Comparison of ENCODE assay signal across 11 mouse cellular contexts in the genomic region with DNA sequence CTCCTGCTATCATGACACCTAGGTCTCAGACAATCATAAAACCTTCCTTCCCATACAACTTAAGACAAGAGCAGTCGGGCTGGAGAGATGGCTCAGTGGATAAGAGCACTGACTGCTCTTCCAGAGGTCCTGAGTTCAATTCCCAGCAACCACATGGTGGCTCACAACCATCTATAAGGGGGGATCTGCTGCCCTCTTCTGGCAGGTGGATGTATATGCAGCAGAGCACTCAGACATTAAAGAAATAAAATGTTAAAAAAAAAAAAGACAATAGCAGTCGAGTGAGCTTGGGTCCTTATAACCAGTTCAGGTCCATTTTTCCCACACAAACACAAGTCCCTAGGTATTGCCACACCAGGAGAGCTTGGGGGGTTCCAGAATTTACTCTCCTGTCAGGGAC. TPM values are rescaled to one million over a fixed set of nuclear protein-coding genes. Genes with fewer than 3 reads are reported as not detected.
DNase-seq lines count a peak whose midpoint lies in the region; ATAC-seq and TF ChIP-seq lines count a peak whose summit lies in the region.
"Had no signal": no experiment of that assay in that cellular context is flagged by ENCODE, and none has a peak within 500 bp of the region (broad histone marks: within the 10 kb centered on the region; RNA-seq: fewer than 3 reads in every experiment).

No protein-coding gene starts in this region.

- no peak for TF ChIP-seq POLR2A in brain, embryonic 14.5 days (IDR thresholded peaks at IDR 0.05; ENCODE audit: borderline replicate concordance, extremely low read depth, insufficient read depth, insufficient read length, poor library complexity, severe bottlenecking)

- peaks cover 5% of the 10 kb centered on the region for H3K9me3 ChIP-seq in hindbrain, embryonic 10.5 days
- 0 out of 2 replicates have a peak, but pooled peaks cover 2% of the 10 kb centered on the region for H3K9me3 ChIP-seq in hindbrain, embryonic 16.5 days (ENCODE audit: control insufficient read depth, low read length)
- no peaks in the 10 kb centered on the region for H3K9me3 ChIP-seq in lung, postnatal 0 days (ENCODE audit: low read length)
- H3K9me3 ChIP-seq: heart, embryonic 15.5 days; liver, embryonic 15.5 days; midbrain, embryonic 13.5 days had no signal

- 0 out of 2 replicates have a peak overlapping the region, but pooled peaks have one; percentile 13 for H3K27ac ChIP-seq in hindbrain, embryonic 10.5 days
- H3K27ac ChIP-seq in hindbrain, embryonic 16.5 days (ENCODE audit: low read depth, low read length): no peak overlapping the region
- H3K27ac ChIP-seq in lung, postnatal 0 days (ENCODE audit: low read length): no peak overlapping the region
- H3K27ac ChIP-seq: heart, embryonic 15.5 days; liver, embryonic 15.5 days; midbrain, embryonic 13.5 days had no signal

- TF ChIP-seq EP300 in lung, postnatal 0 days (IDR thresholded peaks at IDR 0.05): no peak

- H3K9ac ChIP-seq in hindbrain, embryonic 16.5 days (ENCODE audit: low read depth, low read length): no peak overlapping the region
- H3K9ac ChIP-seq in lung, postnatal 0 days (replicated peaks; ENCODE audit: low read depth): no peak overlapping the region
- H3K9ac ChIP-seq: heart, embryonic 15.5 days; liver, embryonic 15.5 days; midbrain, embryonic 13.5 days had no signal

- TF ChIP-seq CTCF in lung, postnatal 0 days (IDR thresholded peaks at IDR 0.05): peak; percentile 65
- 0 out of 2 replicates have a peak, but pooled peaks have one; percentile 19 for TF ChIP-seq CTCF in brain, embryonic 14.5 days (IDR thresholded peaks at IDR 0.05; ENCODE audit: borderline replicate concordance, extremely low read depth, insufficient read depth, insufficient read length)

- H3K4me3 ChIP-seq in hindbrain, embryonic 10.5 days: no peak overlapping the region
- H3K4me3 ChIP-seq in hindbrain, embryonic 16.5 days (ENCODE audit: low read length): no peak overlapping the region
- H3K4me3 ChIP-seq in lung, postnatal 0 days (ENCODE audit: low read depth, low read length): no peak overlapping the region
- H3K4me3 ChIP-seq: heart, embryonic 15.5 days; liver, embryonic 15.5 days; midbrain, embryonic 13.5 days had no signal

- peaks cover 9% of the 10 kb centered on the region; the same call in 1 of the 2 replicates for H3K36me3 ChIP-seq in hindbrain, embryonic 10.5 days
- no peaks in the 10 kb centered on the region for H3K36me3 ChIP-seq in hindbrain, embryonic 16.5 days (ENCODE audit: control insufficient read depth, insufficient read depth, low read length)
- H3K36me3 ChIP-seq in lung, postnatal 0 days (ENCODE audit: insufficient read depth, low read length): no peaks in the 10 kb centered on the region
- H3K36me3 ChIP-seq: heart, embryonic 15.5 days; liver, embryonic 15.5 days; midbrain, embryonic 13.5 days had no signal

- no peak overlapping the region for H3K4me2 ChIP-seq in hindbrain, embryonic 16.5 days (ENCODE audit: low read length)
- no peak overlapping the region for H3K4me2 ChIP-seq in lung, postnatal 0 days (replicated peaks; ENCODE audit: low read depth, low read length)
- H3K4me2 ChIP-seq: heart, embryonic 15.5 days; liver, embryonic 15.5 days; midbrain, embryonic 13.5 days had no signal

- no peaks in the 10 kb centered on the region; the same call in 1 of the 2 replicates for H3K27me3 ChIP-seq in hindbrain, embryonic 10.5 days (ENCODE audit: insufficient read depth, poor library complexity, severe bottlenecking)
- H3K27me3 ChIP-seq in hindbrain, embryonic 16.5 days (replicated peaks; ENCODE audit: control insufficient read depth, insufficient read depth, low read length): no peaks in the 10 kb centered on the region
- no peaks in the 10 kb centered on the region for H3K27me3 ChIP-seq in lung, postnatal 0 days (replicated peaks; ENCODE audit: insufficient read depth, low read length)
- H3K27me3 ChIP-seq: heart, embryonic 15.5 days; midbrain, embryonic 13.5 days had no signal

- DNase-seq in hindbrain, embryonic 10.5 days (ENCODE audit: low spot score): no peak
- DNase-seq in lung, postnatal 0 days (ENCODE audit: low spot score): no peak
- DNase-seq in lung, postnatal 25 days (ENCODE audit: low spot score): no peak
- no peak for DNase-seq in brain, embryonic 14.5 days (ENCODE audit: low read depth)
- peak; percentile 66 for DNase-seq in thymus, postnatal 4 days
- DNase-seq in spleen, postnatal 14 days (ENCODE audit: low spot score in 2 of 2): no peak
- no peak for DNase-seq in frontal cortex, adult 2 months (ENCODE audit: extremely low spot score in 1 of 2, low spot score in 1 of 2)

- 66% methylated on average over 2 of the region's 2 CpGs for WGBS in hindbrain, embryonic 10.5 days
- WGBS in hindbrain, embryonic 16.5 days: 71% methylated on average over 2 of the region's 2 CpGs
- 60% methylated on average over 2 of the region's 2 CpGs for WGBS in lung, postnatal 0 days

- ATAC-seq in hindbrain, embryonic 16.5 days: no peak
- ATAC-seq in lung, postnatal 0 days: no peak
- ATAC-seq: midbrain, embryonic 13.5 days had no signal

- peaks cover 17% of the 10 kb centered on the region for H3K4me1 ChIP-seq in hindbrain, embryonic 10.5 days (replicated peaks)
- H3K4me1 ChIP-seq in hindbrain, embryonic 16.5 days (ENCODE audit: control insufficient read depth, insufficient read depth, low read depth, low read length): no peaks in the 10 kb centered on the region
- H3K4me1 ChIP-seq in lung, postnatal 0 days (ENCODE audit: insufficient read depth, low read depth, low read length): peaks cover 7% of the 10 kb centered on the region
- H3K4me1 ChIP-seq: midbrain, embryonic 13.5 days had no signal

RNA-seq across cellular contexts. Expression of a gene that starts 23.9 kb away (rescaled TPM):
- polyA plus RNA-seq in hindbrain, embryonic 10.5 days (2016; fragmentation: Nextera tagmentation; extraction: Ambion mirVana): 17.0 and 18.8 TPM in 2 replicates
- 7.8 and 9.7 TPM in 2 replicates for polyA plus RNA-seq in hindbrain, embryonic 16.5 days (2015; fragmentation: Nextera tagmentation; extraction: Ambion mirVana)
- polyA plus RNA-seq in lung, postnatal 0 days (2015; fragmentation: Nextera tagmentation; extraction: Ambion mirVana): 5.9 and 6.6 TPM in 2 replicates
- 29.0 and 47.0 TPM in 2 replicates for polyA plus RNA-seq in brain, embryonic 14.5 days (2012; rRNA removed)
- polyA plus RNA-seq in frontal cortex, adult 2 months (2012; rRNA removed): 16.9 and 17.2 TPM in 2 replicates

RNA-seq across cellular contexts. Expression of a gene that starts 57.7 kb away (rescaled TPM):
- polyA plus RNA-seq in hindbrain, embryonic 10.5 days (2016; fragmentation: Nextera tagmentation; extraction: Ambion mirVana): 99.1 and 114 TPM in 2 replicates
- 114 and 122 TPM in 2 replicates for polyA plus RNA-seq in hindbrain, embryonic 16.5 days (2015; fragmentation: Nextera tagmentation; extraction: Ambion mirVana)
- 66.6 and 69.4 TPM in 2 replicates for polyA plus RNA-seq in lung, postnatal 0 days (2015; fragmentation: Nextera tagmentation; extraction: Ambion mirVana)
- 122 and 134 TPM in 2 replicates for polyA plus RNA-seq in brain, embryonic 14.5 days (2012; rRNA removed)
- polyA plus RNA-seq in frontal cortex, adult 2 months (2012; rRNA removed): 62.5 and 62.6 TPM in 2 replicates
